Mouse (Mus musculus) induced T-regulatory cell, adult 2 months (primary cell): ENCODE results near the gene Mcu.

Source experiments
- DNase-seq: peaks from one replicate; pipeline ENCODE4 v3.0.0-alpha.2; 2012; ENCODE audit warnings: low read depth

The Mcu gene

DNA sequence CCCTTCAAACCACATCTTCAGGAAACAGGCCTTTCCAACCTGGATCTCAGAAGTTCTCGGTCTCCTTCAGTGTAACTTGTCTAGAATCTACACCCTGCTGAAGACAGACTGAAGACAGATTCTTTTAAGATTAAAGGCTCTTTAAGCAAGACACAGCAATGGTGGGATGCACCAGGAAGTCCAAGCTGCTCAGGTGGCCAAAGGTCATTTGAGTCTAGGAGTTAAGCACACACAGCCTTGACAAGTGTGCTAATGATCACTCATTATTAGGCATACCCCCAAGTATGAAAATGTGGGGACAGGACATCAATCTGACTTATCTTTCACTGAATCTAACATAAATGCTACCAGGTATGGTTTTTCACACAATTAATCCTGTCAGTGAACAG lies 47.0 kb downstream of the Mcu start:
- DNase-seq, result no peak

DNA sequence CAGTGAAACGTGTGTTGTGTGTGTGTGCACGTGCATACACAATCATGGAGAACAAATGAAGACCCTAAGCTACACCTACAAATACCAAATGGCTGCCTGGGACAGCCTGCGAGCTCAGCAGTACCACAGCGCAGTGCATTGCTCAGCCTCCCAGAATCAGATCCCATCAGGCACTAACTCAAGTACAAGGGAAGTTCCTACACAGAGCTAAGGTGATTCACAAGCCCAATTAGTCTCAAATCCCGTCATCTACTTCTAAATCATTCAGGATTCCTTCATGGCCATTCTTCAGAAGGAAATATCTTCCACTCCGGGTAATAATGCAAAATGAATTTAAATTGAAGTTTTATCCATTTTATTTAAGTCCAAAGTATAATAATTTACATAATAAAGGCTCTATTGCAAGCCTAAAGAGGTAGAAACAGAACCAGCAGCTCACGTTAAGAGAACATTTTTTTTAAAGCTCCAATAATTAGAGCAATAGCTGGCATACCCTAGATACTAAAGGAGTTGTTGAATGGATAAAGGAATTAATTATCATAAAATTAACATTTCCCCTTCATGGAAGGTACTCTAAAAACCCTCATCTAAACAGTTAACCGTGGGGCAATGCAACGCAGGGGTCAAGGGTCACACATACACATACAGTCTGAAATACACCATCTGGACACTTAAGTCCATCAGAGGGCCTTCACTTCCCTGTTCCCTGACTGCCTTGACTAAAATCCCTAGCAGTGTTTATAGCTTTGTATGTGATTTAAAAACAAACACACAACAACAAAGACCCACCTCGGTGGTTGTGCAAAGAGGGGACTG lies 47.6 kb downstream of the Mcu start:
- DNase-seq, result no peak

DNA sequence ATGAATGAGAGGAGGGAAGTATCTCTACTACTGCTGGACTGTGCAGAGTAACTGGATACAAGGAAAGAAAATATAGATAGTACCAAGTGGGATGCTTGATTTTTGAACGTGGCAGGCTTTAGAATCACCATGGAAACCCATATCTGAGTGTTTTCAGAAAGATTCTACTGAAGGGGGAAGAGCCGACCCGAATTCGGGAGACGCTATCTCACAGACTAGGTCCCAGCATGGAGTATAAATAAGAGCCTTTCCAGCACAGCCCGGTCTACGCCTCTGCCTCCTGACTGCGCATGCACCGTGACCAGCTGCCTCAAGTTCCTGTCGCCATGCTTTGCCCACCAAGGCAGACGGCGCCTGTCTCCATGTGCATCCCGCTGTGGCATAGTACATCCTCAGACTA lies 49.5 kb downstream of the Mcu start:
- no peak for DNase-seq

DNA sequence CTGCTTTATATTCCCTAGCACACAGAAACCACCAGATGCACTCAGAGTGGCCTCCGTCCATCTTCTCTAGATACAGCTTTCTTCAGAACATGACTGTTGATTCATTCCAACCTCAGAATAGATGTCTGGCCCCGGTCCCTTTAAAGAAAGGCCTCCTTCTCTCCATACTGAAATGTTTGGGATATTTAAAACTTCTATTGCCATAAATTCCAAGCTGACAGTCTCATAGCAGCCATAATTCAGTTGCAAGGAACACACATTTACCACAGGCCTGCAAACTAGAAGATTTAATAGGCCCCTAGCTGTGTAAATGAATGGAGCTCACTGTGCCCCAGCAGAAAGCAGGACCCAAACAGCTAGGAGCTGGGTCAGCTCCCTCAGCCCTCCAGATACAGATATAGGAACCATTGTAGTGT lies 50.5 kb downstream of the Mcu start:
- DNase-seq, result no peak

DNA sequence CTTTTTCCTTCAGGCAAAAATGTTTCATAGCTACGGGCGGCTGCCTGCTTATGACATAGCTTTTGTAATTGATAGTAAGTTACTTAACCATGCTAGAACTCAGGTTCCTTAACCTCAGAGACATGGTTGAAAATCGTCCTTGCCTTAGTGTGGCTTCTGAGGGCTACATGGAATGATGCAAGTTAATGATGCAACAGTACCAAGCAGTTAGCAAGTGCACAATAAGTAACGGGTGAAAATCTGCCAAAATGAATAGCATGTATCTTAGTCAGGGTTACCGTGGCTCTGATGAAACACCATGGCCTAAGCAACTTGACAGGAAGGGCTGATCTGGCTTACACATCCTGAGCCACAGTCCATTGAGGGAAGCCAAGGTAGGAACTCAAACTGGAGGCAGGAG lies 51.9 kb downstream of the Mcu start:
- no peak for DNase-seq

DNA sequence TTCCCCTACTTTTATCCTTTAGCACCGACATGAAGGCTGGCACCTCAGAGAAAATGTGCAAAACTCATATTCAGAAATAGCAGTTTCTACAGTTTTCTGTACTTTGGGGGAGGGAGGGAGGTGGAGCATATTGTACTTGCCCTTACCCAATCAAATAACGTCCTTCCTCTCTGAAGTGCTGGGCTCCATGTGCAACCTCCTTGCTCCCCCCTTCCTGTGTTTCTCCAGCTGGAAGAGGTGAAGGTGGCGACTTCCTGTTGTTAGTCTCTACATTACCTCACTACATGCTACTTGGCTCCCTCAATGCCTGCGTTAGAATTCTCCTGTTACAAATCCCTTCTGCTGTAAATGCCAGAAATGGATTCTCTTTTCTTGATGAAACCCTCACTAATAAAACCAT lies 54.0 kb downstream of the Mcu start:
- no peak for DNase-seq

DNA sequence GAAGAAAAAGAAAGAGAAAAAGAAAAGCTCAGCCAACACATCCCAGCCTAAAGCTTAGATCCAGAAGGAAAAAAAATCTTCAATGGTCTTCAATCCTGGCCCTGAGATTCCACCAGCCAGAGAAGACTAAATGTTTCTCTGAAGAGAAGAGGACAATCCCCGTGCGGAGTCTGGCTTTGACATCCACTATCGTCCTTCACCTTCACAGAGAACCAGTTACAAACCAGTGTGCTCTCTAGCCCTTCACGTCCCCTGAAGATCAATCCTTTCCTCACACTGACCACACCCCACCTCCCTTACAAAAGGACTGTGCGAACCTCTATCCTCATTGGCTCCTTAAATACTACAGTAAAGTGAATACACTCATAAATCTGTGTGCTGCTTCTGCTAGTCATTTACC lies 56.4 kb downstream of the Mcu start:
- no peak for DNase-seq

DNA sequence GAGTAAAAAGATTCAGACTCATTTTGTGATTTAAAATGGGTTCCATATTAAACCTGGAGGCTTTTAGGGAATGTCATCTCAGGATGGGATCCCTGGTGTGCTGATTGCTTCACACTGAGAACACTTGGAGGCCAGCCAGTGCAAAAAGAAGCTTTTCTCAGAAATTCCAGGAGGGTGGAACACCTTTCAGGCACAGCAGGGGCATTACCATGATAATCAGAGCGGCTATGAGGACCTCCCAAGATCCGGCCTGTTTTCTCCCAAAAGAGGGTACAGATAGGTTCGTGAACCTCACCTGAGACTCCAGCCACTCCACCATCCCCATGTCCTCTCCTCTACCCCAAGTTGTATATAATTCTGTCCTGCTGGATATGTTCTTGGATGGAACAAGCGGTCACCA lies 57.9 kb downstream of the Mcu start:
- no peak for DNase-seq

DNA sequence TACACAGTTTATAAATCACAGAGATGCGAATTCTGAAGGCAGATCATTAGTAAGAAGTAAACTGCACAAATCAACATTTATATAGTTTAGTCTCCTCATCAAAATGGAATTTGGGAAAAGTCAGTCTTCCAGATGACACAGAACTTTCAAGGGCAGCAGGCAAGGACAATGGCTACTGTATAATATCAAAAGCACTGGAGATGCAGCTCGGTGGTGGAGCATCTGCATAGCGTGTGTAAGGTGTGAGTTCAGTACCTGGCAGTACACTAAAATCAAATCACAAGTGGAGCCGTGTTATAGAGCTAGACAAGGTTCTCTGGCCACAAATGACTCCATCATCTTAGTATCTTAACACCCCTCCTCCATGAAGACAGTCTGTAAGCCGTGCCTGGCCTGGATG lies 58.3 kb downstream of the Mcu start:
- DNase-seq, result no peak

DNA sequence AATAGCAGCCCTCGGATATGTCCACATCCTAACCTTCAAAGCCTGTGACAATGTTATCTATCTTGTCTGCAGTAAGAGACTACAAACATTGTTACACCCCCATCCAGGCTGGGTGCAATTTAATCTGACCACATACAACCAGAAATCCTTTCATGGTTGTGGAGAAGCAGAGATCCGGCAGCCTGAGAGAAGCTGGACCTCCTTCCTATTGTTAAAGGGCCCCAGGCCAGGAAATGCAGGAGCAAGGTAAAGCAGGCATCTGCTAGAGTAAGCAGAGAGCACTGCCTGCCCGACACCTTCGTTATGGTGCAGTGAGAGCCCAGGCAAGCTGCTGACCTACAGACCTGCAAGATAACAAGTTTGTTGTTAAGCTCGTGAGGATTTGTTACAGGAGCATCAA lies 60.0 kb downstream of the Mcu start:
- no peak for DNase-seq

DNA sequence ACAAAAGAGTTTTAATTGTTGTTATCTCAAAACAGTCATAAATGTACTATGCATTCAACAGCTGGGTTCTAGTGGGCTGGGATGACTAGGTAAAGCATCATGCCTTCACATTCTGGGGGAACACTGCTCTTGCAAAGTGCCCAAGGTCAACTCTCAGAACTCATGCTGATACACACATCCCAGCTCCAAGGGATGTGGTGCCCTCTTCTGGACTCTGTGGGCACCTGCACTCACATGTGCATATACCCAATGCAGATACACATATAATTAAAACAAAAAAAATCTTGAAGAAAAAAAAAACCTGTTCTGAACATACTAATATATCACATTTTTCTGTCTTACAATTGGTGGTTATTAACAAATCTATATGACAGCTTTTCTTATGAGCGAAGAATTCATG lies 62.2 kb downstream of the Mcu start:
- no peak for DNase-seq

DNA sequence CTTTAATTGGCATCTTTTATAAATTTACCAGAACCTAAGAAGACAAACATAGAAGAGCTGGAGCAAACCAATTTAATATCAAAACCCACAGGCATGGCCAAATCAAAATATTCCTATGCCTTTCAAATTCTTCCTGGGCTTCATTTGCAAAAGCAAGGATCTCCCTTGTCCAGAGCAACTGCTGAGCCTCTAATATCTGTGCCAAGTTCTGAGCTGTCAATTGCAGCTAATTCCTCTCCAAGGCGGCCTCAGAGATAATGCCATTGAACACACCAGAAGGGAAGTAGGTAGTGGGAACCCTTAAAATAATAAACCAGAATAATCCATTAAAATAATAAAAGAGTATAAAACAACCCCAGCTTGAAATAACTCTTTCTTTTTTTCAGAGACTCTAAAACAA lies 64.0 kb downstream of the Mcu start:
- no peak for DNase-seq

DNA sequence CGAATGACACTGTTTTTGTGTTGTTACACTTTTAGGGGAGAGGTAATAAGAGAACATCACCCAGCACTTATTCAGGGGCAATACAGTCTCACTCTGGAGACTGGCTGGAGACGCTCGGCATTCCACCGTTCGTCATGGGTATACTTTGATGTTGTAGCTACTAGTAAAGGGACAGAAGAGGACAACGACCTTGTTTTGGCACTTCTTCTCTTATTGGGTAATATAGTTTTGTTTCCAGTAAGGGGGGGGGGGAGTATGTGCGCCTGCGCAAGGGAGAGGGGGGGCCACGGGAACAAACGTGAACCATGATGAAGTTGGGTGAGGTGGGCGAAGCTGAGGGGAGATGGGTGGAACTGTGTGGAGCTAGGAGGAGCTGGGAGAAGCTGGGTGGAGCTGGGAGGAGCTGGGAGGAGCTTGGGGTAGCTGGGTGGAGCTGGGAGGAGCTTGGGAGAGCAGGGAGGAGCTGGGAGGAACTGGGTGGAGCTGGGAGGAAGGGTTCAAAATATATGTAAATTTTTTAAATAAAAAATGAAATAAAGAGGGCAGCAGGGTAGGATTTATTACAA lies 67.6 kb downstream of the Mcu start:
- DNase-seq, result no peak

DNA sequence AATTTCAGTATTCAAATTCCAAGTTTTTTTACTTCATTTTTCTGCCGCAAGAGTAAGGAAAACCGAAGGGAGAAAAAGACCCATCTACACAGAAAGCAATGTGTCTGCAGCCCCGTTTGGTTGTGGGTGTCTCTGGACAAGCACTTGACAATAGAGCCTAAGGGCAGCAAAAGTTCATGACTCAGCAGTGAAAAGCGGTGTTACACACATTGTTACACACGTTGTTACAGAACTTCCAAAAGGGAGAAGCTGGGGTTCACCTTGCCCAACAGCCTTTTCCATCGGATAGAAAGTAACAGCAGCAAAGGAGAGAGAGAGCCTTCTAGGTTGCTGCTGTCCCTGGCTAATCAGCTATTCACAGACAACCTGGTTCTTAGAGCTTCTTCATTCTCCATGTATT lies 68.3 kb downstream of the Mcu start:
- no peak for DNase-seq

DNA sequence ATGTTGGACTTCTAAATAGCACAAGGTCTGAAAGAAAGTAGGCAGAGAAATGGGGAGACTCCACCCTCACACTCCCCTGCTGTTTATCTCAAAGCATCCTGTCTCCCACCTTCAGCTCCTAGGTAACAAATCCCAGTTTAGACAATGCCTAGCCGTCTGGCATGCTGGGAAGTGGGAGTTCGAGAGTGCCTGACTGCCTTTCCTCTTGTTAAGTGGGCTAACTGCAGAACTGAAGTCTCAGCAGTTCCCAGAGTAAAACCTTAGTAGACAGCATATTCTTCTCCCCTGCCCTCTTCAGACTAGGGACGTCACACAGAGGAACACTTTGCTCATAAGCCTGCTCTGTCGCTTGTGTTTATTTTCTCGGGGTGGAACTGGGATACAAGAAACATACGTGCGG lies 69.1 kb downstream of the Mcu start:
- no peak for DNase-seq

DNA sequence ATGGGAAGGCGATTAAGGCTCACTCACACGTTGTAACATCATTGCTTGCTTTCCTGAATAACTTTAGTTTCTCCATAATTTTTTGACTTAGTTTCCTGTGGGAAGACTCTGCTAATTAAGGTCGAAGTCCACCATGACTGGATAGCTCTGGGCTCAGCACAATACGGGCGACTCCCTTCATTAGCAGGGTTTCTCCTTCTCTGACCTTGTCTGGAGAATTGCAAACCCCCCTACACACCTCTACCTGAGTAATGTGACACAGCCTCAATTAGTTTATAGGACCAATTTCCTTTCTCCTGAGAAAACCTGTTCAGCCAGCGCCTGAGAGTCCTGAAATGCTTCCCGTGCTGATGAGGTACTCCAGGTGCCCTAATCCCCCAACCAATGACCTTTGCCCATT lies 71.3 kb downstream of the Mcu start:
- DNase-seq, result no peak

DNA sequence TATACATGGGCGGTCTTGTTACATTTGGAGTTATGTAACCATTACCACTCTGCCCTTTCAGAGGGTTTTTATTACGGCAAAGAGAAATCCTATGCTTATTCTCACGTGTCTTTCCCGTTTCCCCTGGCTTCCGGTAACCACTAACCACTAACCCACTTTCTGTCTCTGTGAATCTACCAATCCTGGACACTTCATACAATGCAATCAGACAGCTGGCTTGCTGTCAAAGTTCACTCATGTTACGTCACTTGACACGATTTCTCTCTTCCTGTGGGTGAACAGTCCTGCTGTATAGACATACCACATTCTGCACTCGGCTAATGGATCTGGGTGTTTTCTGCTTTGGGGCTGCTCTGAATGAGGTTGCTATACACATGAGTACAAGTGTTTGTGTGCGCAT lies 73.1 kb downstream of the Mcu start:
- no peak for DNase-seq

DNA sequence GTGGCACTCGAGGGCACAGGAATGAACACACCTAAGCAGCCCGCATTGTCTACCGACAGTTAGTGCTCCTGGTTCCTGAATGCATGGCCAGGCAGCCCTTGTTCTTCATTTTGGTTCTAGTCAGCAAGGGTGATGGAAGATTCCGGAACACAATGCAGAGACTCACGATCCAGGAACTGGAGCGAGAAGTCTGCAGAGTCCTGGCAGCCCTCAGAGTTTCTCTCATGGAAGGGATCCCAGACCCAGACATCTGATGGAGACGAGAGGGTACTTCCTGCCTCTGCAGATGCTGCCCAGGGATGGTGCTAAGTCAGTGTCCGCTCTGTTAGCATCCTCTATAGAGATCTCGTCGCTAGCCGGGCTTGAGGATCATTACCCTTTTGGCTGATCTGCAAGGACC lies 75.0 kb downstream of the Mcu start:
- DNase-seq, result no peak

DNA sequence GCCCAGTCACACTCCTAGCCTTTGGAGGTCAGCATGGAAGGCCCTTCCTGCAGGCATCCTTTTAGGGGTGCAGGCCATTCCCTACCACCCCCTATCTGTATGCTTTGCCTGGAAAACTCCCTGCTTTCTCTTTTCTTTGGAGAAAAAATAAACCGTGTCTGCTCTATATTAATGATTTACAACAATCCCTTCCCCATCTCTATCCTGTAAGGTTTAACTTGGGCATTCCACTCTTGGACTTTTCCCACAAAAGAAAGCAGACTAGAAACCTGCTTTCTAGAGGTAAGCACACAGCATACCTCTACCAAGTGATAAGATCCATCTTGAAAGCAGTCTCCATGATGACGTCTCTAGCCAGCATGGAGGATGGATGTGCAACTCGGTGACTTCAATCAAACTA lies 75.9 kb downstream of the Mcu start:
- no peak for DNase-seq

DNA sequence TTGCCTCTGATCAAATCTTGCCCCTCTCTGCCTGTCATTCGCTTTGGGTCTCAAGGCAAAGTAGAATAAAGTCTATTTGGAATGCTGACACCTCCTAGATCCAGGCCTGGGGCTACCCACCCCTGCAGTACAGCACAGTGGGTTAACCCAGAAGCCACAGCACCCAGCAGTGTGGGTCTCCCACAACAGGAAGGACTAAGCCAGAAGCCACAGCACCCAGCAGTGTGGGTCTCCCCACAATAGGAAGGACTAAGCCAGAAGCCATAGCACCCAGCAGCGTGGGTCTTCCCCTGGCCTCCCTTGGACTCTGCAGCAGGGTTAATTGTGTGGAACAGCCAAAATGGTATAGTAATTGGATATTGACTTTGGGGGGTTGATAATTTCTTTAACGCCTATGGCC lies 76.4 kb downstream of the Mcu start:
- peak; percentile 15 for DNase-seq

DNA sequence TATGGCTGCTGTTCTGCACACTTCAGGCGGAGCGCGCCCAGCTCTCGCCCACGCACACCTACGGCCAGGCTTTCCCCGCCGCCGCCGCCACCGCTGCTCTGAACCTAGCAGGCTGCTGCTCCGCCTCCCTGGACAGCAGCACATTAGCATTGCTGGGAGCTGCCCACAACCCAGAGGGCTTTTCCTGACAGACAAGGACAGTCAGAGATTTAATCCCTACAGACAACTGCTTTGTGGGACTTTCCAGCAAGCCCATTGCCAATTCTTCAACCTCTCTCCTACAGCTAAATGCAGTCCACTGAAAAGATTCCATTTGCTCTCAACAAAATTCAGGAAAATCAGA lies 77.0 kb downstream of the Mcu start:
- DNase-seq, result peak; percentile 66

DNA sequence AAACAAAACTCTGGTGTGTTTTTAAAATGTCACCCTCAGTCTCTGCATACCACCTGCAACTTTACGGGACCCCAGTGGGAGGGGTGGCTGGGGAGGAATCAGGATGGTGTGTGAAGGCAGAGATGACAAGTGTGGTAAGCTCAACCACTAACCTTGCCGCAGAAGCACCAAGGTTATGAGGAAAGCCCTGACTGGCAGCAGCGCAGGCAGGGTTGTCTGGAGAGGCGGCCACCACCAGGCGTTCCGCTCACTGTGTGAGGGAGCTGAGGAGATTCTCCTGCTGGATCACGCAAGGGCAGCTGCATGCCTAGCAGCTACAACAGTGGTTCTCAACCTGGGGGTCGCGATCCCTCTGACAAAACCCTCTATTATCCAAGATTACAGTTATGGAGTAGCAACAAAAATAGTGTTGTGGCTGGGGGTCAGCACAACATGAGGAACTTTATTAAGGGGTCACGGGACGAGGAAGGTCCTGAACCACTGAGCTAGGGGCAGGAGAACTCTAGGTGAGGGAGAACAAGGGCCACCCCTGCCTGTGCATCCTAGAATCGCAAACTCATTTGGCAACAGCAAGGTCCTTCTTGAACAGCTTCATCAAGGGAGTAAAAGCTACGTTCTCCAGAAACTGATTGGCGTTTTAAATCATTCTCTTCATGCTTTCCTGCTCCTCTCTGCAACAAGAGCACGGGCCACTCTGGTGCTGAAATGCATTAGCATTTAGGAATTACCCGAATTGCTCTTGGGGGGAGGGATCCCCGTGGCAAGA lies 77.5 kb downstream of the Mcu start:
- DNase-seq, result peak; percentile 14

DNA sequence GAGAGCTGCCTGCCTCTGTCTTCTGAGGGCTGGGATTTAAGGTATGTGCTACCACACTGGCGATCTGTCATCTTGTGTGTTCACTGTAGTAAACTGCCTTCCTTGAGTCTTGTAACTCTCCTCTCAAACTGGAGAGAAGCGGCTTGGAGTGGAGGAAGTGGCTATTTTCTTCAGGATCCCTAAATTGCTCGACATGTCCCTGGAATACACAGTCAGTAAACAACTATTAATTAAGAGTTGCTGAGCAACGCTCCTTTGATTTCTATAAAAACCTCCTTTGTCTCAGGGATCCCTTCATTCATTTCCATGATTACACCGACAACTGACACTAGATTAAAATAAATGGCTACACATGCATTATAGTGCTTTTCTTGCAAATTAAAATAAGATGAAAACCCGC lies 78.4 kb downstream of the Mcu start:
- no peak for DNase-seq

DNA sequence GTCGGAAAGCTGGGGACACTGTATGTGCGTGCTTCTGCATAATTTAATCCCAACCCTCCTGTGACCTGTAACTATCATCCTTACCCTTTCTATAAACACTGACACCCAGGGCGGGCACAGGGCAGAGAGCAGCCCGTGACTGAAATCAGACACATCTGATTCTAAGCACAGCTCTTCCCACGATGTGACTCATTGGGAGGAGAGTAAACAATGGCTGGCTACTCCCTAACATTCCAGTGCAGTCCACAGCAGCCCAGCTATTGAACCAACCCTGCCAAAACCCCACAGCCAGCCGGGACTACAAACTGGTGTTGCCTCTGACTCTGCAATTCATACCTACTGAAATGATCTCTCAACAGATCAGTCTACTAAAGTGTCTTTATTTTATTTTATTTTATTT lies 78.9 kb downstream of the Mcu start:
- DNase-seq, result no peak
